Mouse (Mus musculus): Measurements from ENCODE around the gene Ifngr1. TPM values are rescaled to one million over a fixed set of nuclear protein-coding genes. Genes with fewer than 3 reads are reported as not detected.

The Ifngr1 gene
- polyA plus RNA-seq (2014; fragmentation: Illumina TruSeq; extraction: RNeasy Lipid Tissue Mini Kit (QIAGEN cat#74804); ENCODE audit: low read depth, low replicate concordance) = 21.7 TPM

DNA sequence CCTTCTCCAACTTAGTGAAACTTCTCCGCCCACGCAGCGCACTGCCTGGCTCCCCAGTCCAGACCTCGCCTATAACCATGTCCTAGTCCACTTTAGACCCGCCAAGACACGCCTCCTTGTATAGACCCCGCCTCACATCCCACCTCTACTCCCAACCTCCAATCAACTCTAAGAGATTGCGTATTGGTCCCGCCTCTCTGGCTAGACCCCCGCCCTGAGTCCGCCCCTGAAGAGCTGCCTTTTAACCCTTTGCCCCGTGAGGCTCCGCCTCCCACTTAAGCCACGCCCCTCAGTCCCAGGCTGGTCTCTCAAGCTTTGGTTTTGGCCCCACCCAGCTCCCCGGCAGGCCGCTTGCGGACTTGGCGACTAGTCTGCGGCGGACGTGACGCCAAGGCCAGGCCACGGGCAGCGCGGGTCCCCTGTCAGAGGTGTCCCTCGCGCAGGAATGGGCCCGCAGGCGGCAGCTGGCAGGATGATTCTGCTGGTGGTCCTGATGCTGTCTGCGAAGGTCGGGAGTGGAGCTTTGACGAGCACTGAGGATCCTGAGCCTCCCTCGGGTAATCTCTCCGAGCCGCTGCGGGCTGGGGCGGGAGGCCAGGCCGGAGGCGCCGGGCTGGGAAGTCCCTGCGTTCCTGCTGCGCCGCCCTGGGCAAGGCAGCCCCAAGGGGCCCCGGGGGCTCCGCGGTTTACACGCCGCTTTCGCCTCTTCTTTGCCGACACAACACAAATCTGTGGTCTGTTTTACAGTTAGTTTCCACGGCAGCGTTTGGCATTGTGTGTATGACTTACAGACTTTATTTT is at the start of gene Ifngr1:
TSS of gene Ifngr1 (plus strand) at position 309 of the 801 bp plus-strand sequence.

DNA sequence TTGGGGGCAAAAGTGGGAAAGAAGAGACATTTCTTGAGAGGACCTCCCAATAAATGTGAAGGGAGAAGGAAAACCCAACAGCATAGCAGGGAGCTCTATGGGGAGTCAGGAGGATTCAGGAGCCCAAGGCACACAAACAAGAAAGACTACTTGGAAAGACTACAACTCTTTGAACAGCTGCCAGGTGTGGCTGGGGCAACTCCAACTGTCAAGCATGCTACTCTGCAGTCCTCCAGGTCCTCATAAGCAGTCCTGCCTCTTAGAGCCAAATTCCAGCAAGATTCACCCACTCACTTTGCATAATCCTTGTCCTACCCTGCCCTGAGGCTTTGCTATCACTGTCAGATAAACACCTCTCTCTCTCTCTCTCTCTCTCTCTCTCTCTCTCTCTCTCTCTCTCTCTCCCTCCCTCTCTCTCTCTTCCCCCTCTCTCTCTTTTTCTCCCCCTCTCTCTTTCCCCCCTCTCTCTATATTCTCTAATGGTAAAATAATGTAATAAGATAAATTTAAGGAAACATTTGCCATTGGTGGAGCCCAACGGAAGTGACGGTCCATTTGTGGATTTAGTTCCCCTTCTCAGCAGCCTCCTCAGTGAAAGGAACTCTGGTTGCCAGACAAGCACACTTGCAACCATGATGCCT is 29.8 kb downstream of the Ifngr1 start, which contains the start of gene Il22ra2:
TSS of gene Il22ra2 (plus strand) at position 591 of the 641 bp plus-strand sequence.

Other genes starting within 250 kb of the Ifngr1 start
- not detected for gene Olig3, start 235.4 kb upstream of the Ifngr1 start, polyA plus RNA-seq (2014; fragmentation: Illumina TruSeq; extraction: RNeasy Lipid Tissue Mini Kit (QIAGEN cat#74804); ENCODE audit: low read depth, low replicate concordance)
- gene Il22ra2, start 30.0 kb downstream of the Ifngr1 start, polyA plus RNA-seq (2014; fragmentation: Illumina TruSeq; extraction: RNeasy Lipid Tissue Mini Kit (QIAGEN cat#74804); ENCODE audit: low read depth, low replicate concordance) = not detected
- not detected for gene Il20ra, start 120.6 kb downstream of the Ifngr1 start, polyA plus RNA-seq (2014; fragmentation: Illumina TruSeq; extraction: RNeasy Lipid Tissue Mini Kit (QIAGEN cat#74804); ENCODE audit: low read depth, low replicate concordance)

Measured in liver, adult 10 weeks (tissue).